Mouse (Mus musculus) liver, adult 2 months (tissue): ENCODE measurements at regions not wholly inside any gene's neighbourhood (a gene's known extent, or its start where the extent isn't known, plus 50 kb on each side); places are given as distances from the start of the nearest gene placed in this dataset.

ENCODE experiments used
- DNase-seq: peaks from one replicate; pipeline ENCODE4 v3.0.0-alpha.2; 2011; ENCODE audit warnings: low read depth, low spot score; ENCODE audit errors: extremely low read depth
- H3K27ac ChIP-seq: fragments of 200-500 bp; replicated peaks from 2 replicates; pipeline ENCODE4 v1.5.1; 2012; ENCODE audit warnings: low read depth, mild to moderate bottlenecking, control low read depth, inconsistent platforms, low read length; ENCODE audit not compliant: insufficient read depth
- H3K27me3 ChIP-seq: fragments of 200-500 bp; 2 replicates; pipeline ENCODE4 v1.6.1; 2012; ENCODE audit warnings: mild to moderate bottlenecking, moderate library complexity, low read length, inconsistent platforms; ENCODE audit not compliant: control insufficient read depth, insufficient read depth
- H3K36me3 ChIP-seq: fragments of 200-500 bp; 2 replicates; pipeline ENCODE4 v1.6.1; 2012; ENCODE audit warnings: low read length, inconsistent platforms; ENCODE audit not compliant: control insufficient read depth, insufficient read depth
- H3K4me1 ChIP-seq: fragments of 200-500 bp; 2 replicates; pipeline ENCODE4 v1.6.1; 2011; ENCODE audit warnings: low read length; ENCODE audit not compliant: control insufficient read depth, insufficient read depth
- H3K4me3 ChIP-seq: fragments of 200-500 bp; 2 replicates; pipeline ENCODE4 v1.5.1; 2011; ENCODE audit warnings: low read depth, mild to moderate bottlenecking, control low read depth, low read length, moderate library complexity; ENCODE audit not compliant: insufficient read depth
- H3K79me2 ChIP-seq: fragments of 200-500 bp; 2 replicates; pipeline ENCODE4 v1.6.1; 2012; ENCODE audit warnings: inconsistent platforms, mild to moderate bottlenecking, low read length, moderate library complexity; ENCODE audit not compliant: control insufficient read depth, insufficient read depth
- H3K9ac ChIP-seq: fragments of 200-500 bp; 2 replicates; pipeline ENCODE4 v1.6.1; 2012; ENCODE audit warnings: low read depth, mild to moderate bottlenecking, control low read depth, inconsistent platforms, low read length
- CTCF ChIP-seq: fragments of 200-500 bp; IDR thresholded peaks from 2 replicates; pipeline ENCODE4 v1.5.1; 2011; ENCODE audit warnings: low read depth, low read length, control low read depth
- POLR2A ChIP-seq: fragments of 200-500 bp; IDR thresholded peaks from 2 replicates; pipeline ENCODE4 v1.6.1; 2011; ENCODE audit warnings: low read length, control low read depth; ENCODE audit not compliant: insufficient read depth; ENCODE audit errors: extremely low read depth
- WGBS: fragments of 180-500 bp; shearing (Covaris S2); methylation state at CpG from one replicate; pipeline ENCODE4 v1.1.7; 2018; 5-methylcytosine and 5-hydroxymethylcytosine counted together

GRCm38 (mm10) chr14:115004733-115005405 lies 87.1 kb upstream of the Gpc5 start:
- no peaks in the 10 kb centered on the region; the same call in 1 of the 2 replicates for H3K4me1 ChIP-seq
- no peaks in the 10 kb centered on the region for H3K27me3 ChIP-seq
- H3K4me3 ChIP-seq = no peak overlapping the region
- peak; percentile 28 for DNase-seq
- H3K27ac ChIP-seq = no peak overlapping the region
- H3K9ac ChIP-seq = no peak overlapping the region
- TF ChIP-seq POLR2A (no peak), CTCF (no peak)
- WGBS = 44% methylated on average over 6 of the region's 6 CpGs
- H3K36me3 ChIP-seq = no peaks in the 10 kb centered on the region
- no peaks in the 10 kb centered on the region for H3K79me2 ChIP-seq

GRCm38 (mm10) chr14:115010877-115011276 lies 81.1 kb upstream of the Gpc5 start:
- Histone ChIP-seq H3K4me3 (no peak overlapping the region), H3K79me2 (no peaks in the 10 kb centered on the region), H3K9ac (no peak overlapping the region), H3K4me1 (no peaks in the 10 kb centered on the region), H3K27me3 (no peaks in the 10 kb centered on the region), H3K36me3 (no peaks in the 10 kb centered on the region), H3K27ac (no peak overlapping the region)
- TF ChIP-seq CTCF = no peak
- 86% methylated on average over 3 of the region's 3 CpGs for WGBS
- no peak for DNase-seq

- Histone ChIP-seq H3K79me2 (no peaks in the 10 kb centered on the region), H3K27me3 (no peaks in the 10 kb centered on the region; the same call in 1 of the 2 replicates), H3K36me3 (no peaks in the 10 kb centered on the region), H3K4me3 (no peak overlapping the region), H3K27ac (no peak overlapping the region), H3K9ac (no peak overlapping the region), H3K4me1 (no peaks in the 10 kb centered on the region)
- TF ChIP-seq POLR2A (no peak), CTCF (no peak)
- DNase-seq = no peak
- 54% methylated on average over 5 of the region's 5 CpGs for WGBS
These were observed 76.7 kb upstream of the Gpc5 start for GRCm38 (mm10) chr14:115015299-115015698.

- no peaks in the 10 kb centered on the region for H3K4me1 ChIP-seq
- peak; percentile 42 for DNase-seq
- no peak overlapping the region for H3K4me3 ChIP-seq
- H3K79me2 ChIP-seq = no peaks in the 10 kb centered on the region
- peak; percentile 85 for TF ChIP-seq CTCF
- no peak for TF ChIP-seq POLR2A
- no peaks in the 10 kb centered on the region for H3K36me3 ChIP-seq
- 9% methylated on average over 22 of the region's 22 CpGs for WGBS
- no peak overlapping the region for H3K9ac ChIP-seq
- no peak overlapping the region for H3K27ac ChIP-seq
- no peaks in the 10 kb centered on the region; the same call in 1 of the 2 replicates for H3K27me3 ChIP-seq
These were observed 74.4 kb upstream of the Gpc5 start for GRCm38 (mm10) chr14:115017410-115018153.

GRCm38 (mm10) chr14:115028011-115028410 lies 64.0 kb upstream of the Gpc5 start:
- Histone ChIP-seq H3K27ac (no peak overlapping the region), H3K4me3 (no peak overlapping the region), H3K36me3 (no peaks in the 10 kb centered on the region), H3K4me1 (no peaks in the 10 kb centered on the region), H3K9ac (no peak overlapping the region), H3K27me3 (no peaks in the 10 kb centered on the region), H3K79me2 (no peaks in the 10 kb centered on the region)
- 88% methylated on average over 7 of the region's 7 CpGs for WGBS
- DNase-seq = no peak
- TF ChIP-seq POLR2A (no peak), CTCF (no peak)

GRCm38 (mm10) chr14:115031734-115032133 lies 60.3 kb upstream of the Gpc5 start:
- Histone ChIP-seq H3K36me3 (no peaks in the 10 kb centered on the region), H3K27ac (no peak overlapping the region), H3K79me2 (no peaks in the 10 kb centered on the region), H3K9ac (no peak overlapping the region), H3K4me1 (no peaks in the 10 kb centered on the region), H3K27me3 (no peaks in the 10 kb centered on the region; the same call in 1 of the 2 replicates), H3K4me3 (no peak overlapping the region)
- 44% methylated on average over 4 of the region's 4 CpGs for WGBS
- no peak for DNase-seq
- no peak for TF ChIP-seq POLR2A
- no peak for TF ChIP-seq CTCF
